Comparison of ENCODE assay signal across 17 mouse cellular contexts in the genomic region with DNA sequence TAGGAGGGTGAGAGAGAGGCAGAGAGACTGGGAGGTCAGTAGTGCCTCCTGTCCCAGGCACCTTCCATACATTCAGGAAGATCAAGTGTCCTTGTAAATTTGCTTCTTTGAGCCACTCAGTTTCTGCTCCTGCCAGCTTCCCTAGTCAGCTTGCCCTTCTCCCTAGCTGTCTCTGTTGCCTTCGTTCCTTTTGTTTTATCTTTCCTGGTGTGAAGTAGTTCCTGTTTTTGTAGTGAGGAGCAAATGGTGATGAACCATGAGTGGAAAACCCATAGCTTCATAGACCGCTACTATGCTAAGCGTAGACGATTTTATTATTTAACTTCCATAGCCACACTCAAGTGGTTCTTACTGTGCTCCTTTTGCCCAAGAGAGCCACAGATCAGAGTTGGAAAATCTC.
"Had no signal": no experiment of that assay in that cellular context is flagged by ENCODE, and none has a peak within 500 bp of the region (broad histone marks: within the 10 kb centered on the region; RNA-seq: fewer than 3 reads in every experiment).

No protein-coding gene starts in this region.

- H3K4me2 ChIP-seq: liver, embryonic 13.5 days; liver, embryonic 15.5 days; midbrain, embryonic 11.5 days; midbrain, embryonic 13.5 days; midbrain, embryonic 15.5 days; neural tube, embryonic 12.5 days had no signal

- ATAC-seq: liver, postnatal 0 days; midbrain, embryonic 13.5 days; midbrain, embryonic 15.5 days had no signal

- H3K27me3 ChIP-seq: liver, embryonic 13.5 days; liver, embryonic 15.5 days; midbrain, embryonic 13.5 days; midbrain, embryonic 15.5 days; neural tube, embryonic 12.5 days had no signal

- H3K4me1 ChIP-seq: liver, embryonic 15.5 days; midbrain, embryonic 13.5 days; midbrain, embryonic 15.5 days; neural tube, embryonic 12.5 days had no signal

- H3K9ac ChIP-seq: liver, embryonic 13.5 days; liver, embryonic 15.5 days; liver, postnatal 0 days; midbrain, embryonic 13.5 days; midbrain, embryonic 15.5 days; neural tube, embryonic 12.5 days had no signal

- H3K4me3 ChIP-seq: liver, embryonic 13.5 days; liver, embryonic 15.5 days; midbrain, embryonic 13.5 days; midbrain, embryonic 15.5 days; neural tube, embryonic 12.5 days had no signal

- H3K9me3 ChIP-seq: liver, embryonic 13.5 days; liver, embryonic 15.5 days; megakaryocyte, embryonic 14.5 days; midbrain, embryonic 13.5 days; midbrain, embryonic 15.5 days; neural tube, embryonic 12.5 days had no signal

- H3K27ac ChIP-seq: liver, embryonic 13.5 days; liver, embryonic 15.5 days; macrophage; midbrain, embryonic 13.5 days; midbrain, embryonic 15.5 days; neural tube, embryonic 12.5 days had no signal

- DNase-seq: liver, embryonic 13.5 days; liver, postnatal 0 days; lung, adult 2 months; lung, postnatal 14 days; right cerebral cortex, postnatal 25 days; right cerebral cortex, postnatal 4 days; spleen, adult 18-20 months; thymus, adult 18-20 months; thymus, postnatal 14 days; thymus, postnatal 36 days had no signal

- H3K36me3 ChIP-seq: liver, embryonic 13.5 days; liver, embryonic 15.5 days; midbrain, embryonic 13.5 days; midbrain, embryonic 15.5 days; neural tube, embryonic 12.5 days had no signal
